Mouse (Mus musculus): ENCODE measurements at regions not wholly inside any gene's neighbourhood (a gene's known extent, or its start where the extent isn't known, plus 50 kb on each side); places are given as distances from the start of the nearest gene placed in this dataset.

DNA sequence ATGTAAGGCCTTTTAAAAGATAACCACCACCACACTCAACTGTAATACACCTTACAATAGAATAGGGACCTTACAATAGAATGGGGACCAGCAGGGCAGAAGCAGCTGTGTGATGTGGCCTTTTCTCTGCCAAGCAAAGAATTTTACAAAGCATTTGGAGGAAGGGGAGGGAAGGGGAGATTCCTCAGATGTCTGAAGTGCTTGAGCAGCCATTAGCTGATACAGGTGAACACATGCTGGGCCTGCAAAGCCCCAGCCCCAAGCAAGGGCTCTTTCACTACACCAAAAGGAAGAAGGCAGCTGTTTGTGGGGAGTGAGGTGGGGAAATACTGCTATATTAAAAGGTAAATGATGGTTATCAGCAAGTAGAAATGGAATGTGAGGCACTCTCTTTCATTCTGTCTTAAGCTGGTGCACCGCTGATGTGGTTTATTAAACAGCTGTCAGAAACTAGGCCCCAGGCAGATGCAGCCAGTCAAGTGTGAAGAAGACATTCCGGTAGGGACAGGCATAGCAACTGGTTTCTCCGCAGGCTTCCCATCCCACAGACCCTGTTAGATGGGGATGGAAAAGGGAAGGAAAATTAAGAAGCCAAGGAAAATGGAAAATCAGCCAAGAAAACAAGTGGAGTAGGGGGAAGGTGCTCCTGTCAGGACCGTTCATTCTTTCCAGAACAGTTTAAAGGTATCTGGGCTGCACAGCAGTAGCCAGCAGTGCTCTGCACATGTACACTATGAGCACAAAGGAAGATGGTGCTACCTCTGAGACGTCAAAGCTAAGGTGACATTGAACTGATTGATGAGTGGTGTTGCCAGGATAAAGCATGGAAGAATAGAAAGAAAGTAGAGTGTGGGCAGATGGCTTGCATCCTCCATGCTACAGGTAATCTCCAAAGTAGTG lies 508.6 kb upstream of the Plxna2 start:
- TF ChIP-seq CTCF (IDR thresholded peaks at IDR 0.05; ENCODE audit: low read depth, low read length) (no peak), POLR2A (IDR thresholded peaks at IDR 0.05; ENCODE audit: borderline replicate concordance, low read depth, low read length) (no peak)
